Mouse (Mus musculus) right cerebral cortex, adult 18-20 months (tissue): Measurements from ENCODE around the gene Rbm33.

Source experiments
- DNase-seq: peaks from one replicate; pipeline ENCODE4 v3.0.0; 2022; ENCODE audit warnings: mixed read lengths

The Rbm33 gene

DNA sequence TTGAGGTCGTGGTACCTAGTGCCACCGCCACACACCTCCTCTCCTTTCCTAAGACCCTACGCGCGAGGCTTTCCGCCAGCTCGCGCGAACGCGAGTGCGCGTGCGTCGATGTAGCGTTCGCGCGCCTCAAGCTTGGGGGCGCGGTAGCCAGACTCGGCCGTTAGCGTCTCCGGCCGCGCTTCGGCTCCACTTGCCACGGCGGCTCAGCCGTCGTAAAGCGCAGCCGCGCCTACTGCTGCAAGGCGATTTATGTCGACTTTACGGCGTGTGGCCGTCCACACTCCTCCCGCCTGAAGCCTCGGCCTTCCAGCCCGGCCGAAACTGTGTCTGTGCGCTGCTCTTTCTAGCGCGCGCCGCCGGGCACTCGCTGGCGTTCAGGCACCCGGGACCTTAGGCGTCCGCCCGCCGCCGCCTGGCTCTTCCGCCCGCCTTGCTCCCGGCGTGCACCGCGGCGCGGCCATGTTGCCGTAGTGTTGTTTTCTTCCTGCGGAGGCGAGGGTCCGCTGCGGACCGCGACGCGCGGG, at the start of gene Rbm33:
Gene Rbm33 (plus strand): TSS at position 400 of the 524 bp plus-strand sequence.
- peak; percentile 90 for DNase-seq

DNA sequence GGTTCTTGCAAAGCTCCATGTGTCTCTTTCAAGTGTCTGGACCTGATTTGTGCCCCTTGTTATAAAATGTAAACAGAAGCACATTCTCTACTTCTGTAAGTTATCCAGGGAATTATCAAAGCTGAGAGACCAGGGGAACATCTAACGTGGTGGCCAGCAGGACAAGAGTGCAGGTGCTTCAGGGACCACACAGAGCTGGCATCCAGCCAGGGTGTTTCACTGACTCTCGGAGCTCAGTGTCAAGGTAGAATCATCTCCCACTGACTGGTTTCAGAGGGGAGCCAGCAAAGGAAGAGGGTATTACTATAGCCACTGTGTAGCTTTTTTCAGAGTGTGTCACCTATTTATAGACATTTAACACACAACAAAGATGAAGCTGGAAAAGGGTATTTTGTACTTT, 49.3 kb upstream of the Rbm33 start:
- DNase-seq: no peak

DNA sequence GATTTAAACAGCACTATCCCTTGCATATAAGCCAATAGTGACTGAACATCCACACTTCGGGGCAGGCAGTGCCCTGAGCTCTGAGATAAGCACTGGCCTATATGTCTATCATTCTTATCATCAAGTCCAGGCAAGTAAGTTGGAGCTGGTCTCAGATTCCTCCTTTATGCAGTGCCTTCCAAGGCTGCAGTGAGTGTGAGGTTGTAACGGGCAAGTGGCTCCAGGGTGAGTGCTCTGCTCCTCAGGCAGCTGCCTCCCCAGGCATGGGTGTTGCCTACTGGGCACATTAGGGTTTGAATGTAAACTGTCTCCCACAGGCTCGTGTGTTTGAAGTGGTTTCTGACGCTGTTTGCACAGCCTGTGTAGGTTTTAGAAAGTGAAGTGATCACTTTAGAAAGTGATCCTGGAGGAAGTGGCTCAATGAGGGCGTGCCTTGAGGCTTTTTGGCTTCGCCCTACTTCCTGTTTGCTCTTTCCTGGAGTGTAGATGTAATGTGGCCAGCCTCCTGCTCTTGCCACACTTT, 47.4 kb upstream of the Rbm33 start:
- no peak for DNase-seq

DNA sequence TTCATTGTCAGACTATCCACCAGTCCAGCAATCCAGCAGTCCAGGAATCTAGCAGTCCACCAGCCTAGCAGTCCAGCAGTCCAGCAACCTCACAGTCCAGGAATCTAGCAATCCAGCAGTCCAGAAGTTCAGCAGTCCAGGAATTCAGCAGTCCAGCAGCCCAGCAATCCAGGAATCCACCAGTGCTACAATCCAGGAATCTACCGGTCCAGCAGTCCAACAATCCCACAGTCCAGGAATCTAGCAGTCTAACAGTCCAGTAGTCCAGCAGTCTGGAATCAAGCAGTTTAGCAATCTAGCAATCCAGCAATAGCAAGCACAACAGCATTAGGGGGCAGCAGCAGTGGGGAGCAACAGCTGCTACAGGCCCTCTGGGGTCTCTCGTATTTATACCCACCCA, 44.1 kb upstream of the Rbm33 start:
- no peak for DNase-seq

DNA sequence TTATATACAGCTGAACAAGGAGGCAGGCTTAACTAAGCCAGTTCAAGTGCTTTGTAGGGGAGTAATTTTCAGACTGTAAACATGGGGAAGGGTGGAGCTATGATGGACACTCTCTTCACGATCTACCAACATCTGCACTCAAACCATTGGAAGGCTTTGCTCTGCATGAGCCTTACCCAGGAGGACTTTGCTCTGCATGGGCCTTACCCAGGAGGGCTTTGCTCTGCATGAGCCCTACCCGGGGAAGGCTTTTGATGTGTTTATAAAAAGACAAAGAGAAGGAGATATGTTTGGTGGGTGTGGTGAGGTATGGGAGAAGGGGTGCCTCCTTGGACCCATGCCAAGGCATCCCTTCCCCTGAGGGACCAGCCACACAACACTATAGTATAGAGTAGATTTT, 39.6 kb upstream of the Rbm33 start:
- no peak for DNase-seq

DNA sequence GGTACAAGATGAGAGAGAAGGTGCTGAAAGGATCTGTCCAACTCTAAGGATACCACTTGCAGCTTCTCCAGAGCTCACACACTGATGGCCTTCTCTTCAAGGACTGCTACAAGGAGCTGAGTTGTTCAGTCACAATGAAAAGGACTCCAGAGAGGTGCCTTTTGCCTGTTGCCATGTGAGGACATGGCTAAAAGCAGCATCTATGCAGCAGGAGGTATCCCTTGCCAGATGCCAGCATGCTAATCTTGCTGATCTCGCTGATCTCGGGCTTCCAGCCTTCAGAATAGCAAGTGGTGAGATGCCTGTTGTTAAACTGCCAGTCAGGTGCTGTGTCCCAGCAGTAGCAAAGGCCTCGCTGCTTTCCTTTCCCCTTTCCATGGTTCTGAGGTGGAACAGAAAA, 27.8 kb upstream of the Rbm33 start:
- DNase-seq: no peak

DNA sequence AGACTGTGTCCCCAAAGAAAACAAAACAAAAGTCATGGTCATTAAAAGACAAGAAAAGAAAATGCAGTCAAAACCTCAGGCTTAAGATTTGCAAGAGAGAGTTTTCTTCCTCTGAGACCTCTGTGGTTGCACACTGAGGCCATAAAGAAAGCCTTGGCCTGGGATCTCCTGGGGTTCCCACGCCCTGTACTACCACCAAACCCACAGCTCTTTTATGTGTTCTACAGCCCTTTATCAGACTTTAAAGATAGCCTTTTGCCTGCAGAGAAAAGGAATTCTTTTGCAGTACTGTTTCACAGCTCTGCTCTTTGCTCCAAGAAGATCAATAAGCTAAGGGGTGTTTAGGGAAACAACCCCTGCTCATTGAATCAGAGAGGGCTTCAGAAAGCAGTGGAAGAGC, 26.3 kb upstream of the Rbm33 start:
- no peak for DNase-seq

DNA sequence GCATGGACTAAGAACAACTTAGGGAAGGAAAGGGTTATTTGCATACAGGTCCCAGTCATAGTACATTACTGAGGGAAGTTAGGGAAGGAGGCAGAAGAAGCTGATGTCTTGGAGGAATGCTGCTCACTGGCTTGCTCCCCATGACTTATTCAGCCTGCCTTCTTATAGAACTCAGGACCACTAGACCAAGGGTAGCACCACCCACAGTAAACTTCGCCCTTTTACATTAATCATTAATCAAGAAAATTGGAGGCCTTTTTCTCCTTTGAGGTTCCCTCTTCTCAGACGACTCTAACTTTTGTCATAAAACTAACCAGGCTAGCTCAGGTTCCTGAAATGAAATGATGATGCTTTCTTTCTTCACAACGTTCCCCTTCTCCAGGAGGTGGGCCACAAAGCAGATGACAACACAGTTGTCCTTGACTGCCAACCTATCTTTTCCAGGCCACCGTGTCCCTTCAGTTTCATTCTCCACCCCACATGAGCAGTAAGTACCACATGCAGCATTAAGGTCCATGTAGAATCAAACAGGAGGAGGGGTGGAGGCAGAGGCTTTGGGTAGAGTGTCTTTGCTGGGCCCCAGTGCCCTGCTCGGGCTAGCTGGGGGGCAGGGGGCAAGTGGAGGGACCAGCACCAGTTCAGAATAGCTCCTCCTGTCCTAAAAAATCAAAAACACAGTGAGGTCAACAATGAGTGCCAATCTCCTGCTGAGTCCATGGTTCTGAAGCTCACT, 25.6 kb upstream of the Rbm33 start:
- no peak for DNase-seq

DNA sequence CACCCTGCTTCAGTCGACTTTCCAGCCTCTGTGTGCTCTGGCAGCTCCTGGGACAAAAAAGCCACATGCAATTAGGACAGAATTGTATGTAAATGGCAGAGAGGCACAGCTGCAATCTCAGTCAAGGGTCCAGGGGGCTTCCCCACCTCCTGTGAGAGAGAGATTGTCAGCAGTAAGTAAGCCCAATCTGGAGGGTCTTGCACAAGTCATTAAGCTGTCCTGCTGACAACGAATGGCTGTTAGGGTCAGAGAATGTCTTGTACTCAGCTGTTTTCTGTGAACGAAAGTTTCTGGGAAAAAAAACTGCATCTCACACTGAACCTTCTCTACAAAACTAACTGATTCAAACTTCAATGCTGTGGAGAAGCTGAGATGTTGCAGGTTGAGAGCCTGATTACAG, 24.6 kb upstream of the Rbm33 start:
- DNase-seq: no peak

DNA sequence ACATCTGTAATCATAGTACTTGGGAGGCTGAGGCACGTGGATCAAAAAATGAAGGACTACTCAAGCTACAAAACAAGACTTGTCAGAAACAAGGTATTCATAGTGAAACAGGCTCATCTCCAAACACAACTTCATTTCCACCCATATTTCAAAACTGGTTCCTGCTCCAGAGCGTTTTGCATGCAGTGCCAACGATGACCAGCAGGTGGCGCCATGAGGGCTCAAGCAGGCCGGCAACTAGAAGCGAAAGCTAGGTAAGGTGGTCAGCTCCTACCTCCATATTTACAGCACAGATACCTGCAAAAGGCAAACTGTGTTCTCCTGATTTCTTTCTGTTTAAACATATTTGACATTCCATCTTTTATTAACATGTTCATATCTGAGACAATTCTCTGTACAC, 22.9 kb upstream of the Rbm33 start:
- DNase-seq: peak; percentile 81

DNA sequence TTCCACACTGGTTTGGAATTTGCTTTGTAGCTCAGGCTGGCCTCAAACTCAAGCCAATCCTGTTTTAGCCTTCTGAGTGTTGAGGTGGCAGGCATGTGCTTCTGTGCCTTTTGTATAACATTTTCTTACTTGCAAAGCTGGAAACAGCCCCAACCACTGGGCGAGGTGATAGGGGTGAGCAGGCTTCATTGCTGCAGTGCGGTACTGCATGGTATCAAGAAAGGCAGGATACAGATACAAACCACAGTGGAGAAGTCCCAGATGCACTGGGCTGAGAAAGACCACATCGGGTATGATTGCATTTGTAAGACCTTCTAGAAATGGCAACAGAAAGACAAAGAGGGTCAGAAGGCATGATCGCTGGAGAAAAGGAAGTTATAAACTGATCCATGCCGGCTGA, 18.8 kb upstream of the Rbm33 start:
- DNase-seq: no peak

DNA sequence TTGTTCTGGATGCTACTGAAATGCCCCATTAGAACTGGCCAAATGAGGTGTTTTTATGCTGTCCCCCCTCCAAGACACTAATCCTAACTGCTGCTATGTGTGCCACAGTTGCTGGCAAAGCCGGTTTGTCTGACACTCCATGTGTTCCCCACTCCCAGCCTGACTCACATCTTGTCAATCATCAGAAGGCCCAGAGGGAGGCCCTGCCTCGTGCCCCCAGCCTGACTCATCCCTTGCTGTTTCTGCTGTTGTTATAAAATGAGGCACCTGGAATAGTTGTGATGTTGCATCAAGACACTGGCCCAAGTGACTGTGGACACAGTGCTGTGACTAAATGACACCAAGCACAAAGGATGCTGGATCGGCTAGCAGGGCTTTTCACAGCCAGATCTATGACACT, 18.2 kb upstream of the Rbm33 start:
- DNase-seq: no peak

DNA sequence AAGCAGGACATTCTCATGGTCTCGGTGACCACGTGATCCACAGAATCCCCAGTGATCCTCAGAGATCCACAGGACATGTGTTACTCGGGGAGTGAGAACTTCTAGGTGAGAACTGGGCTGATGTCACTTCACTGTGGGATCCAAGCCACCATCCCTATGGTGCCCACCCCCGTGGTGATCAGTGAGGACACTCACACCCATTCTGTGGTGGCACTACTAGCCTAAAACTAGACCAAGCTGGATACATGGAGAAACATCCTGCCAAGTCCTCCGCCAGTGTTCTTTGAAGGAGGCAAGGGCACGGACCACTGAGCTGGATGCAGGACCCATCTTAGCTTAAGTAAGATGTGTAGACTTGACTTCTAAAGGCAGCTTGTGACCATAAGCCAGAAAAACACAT, 17.6 kb upstream of the Rbm33 start:
- DNase-seq: no peak

DNA sequence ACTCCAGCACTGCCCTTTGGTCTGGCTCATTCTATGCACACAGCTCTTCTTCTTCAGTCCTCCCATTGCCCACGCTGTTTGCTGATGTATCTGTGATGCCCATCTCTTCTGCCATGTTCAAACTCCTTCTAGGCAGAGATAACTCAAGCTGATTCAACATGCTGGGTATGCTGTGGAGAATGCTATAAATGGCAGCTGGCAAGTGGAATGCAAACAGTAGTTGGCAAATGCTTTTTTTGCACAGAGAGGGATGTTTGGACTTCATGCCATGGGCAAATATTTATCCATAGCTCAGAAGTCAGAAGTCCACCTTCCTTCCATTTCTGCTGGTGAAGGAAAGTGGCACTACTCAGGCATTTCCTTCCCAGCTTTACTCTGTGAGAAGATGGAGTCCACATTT, 14.2 kb upstream of the Rbm33 start:
- DNase-seq: no peak

DNA sequence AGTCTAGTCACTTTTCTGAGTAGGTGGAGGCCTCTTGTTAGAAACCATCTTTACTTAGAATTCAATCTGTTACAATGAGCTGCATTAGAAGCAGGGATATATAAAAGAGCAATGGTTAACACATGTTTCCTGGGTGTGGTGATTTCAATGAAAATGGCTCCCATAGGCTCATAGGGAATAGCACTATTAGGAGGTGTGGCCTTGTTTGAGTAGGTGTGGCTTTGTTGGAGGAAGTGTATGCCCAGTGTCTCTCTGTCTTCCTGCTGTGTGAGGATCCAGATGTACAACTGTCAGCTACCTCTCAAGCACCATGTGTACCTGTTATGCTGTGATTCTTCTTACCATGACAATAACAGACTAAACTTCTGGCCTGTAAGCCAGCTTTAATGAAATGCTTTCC, 12.4 kb upstream of the Rbm33 start:
- DNase-seq: no peak

DNA sequence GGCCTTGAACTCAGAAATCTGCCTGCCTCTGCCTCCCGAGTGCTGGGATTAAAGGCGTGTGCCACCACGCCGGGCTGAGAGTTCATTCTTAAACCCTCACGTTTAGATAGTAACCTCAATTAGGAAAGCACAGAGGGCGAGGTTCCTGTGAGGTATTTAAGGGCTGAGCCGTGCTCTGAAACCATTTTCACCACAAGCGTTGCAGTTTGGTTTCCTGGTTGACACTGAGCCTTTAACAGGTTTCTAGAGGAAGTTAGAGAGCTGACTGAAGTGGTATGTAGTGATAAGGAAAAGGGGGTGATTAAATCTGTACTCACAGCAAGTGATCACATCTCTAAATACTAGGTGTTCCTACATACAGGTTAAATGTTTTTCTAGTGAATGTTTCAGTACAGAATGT, 1.4 kb upstream of the Rbm33 start:
- DNase-seq: no peak

DNA sequence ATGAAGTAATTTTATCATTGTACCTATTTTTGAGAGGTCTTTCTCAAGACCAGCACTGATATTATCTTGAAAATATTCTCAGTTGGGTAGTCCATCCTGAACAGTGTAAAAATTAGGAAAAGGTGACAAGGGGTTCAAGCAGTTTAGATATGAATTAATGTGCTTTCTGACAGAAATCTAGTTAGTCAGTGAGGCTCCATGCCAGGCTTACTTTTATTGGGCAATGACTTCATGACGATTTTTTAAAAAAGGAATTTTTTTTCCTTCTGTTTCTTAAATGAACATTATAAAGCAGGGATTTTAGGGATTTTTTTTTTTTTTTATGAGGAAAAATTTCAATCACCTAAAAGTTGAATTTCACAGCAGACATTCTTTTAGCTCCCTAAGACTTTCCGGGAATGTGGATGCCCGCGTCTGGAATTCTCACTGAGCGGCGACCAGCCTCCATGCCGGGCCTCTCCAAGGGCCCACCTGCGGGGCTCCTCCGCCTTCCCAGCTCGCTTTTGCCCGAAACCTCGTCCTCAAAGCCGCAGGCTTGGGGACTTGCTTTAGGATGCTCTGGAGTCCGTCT, 685 bp upstream of the Rbm33 start:
- DNase-seq: no peak

DNA sequence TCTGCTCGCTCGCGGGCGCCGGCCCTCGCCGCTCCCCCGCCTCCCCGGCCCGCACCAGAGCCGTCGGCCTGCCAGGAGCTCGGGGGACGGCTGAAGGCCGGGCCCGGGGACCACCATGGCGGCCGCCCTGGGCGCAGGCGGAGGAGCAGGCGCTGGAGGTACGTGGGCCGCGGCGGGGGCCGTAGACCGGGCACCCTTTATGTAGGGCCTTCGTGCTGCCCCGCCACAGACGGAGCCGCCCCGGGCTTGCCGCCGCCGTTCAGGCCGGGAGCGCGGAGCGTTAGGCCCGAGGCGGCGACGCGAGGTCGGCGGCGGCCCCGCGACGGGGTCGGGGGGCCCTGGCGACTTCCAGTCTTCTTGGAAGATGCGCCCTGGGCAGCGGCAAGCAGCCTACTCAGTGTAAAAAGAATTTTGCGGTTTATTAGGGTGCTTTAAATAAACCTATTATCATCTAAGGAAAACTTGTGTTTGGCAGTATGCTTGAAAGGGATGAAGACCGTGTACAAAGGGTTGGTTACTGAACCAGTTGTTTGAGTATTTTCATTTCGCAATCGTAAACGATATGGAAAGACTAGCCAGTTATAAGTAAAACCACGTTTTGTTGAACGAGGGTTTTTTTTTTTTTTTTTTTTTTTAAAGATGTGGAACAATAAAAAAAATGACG, 464 bp downstream of the Rbm33 start:
- DNase-seq: no peak

DNA sequence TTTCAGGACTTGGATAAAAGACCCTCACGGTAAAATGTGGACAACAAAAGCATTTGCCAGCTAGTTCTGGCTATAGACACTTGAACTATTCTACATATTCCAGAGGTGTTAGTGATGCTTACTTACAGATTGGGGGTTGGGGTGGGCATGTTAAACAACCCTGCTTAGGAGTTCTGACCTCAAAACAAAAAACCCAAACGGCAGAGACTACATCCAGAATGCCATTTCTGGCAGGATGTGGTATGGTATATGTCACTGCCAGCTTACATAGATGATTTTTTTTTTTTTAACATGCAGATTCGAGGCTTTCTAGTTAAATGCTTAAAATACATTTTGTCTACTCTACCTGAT, 971 bp downstream of the Rbm33 start:
- no peak for DNase-seq

DNA sequence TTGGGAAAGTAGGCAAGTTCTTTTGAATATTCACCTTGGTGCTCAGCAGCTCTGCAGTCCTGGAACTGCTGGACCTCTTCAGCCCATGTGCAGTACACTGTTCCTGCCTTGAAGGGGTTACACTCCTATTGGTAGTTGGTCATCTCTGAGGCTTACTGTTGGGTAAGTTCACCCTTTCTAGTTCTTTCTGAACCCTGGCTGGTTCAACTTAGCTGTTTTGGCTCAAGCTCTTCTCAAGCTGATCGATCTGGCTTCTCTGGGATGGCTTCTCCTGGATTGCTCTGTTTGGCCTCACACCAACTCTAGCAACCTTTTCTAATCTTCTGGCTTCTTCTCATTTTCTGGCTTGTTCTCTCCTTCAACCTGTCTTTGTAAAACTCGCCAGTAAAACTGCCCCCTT, 1.8 kb downstream of the Rbm33 start:
- no peak for DNase-seq

DNA sequence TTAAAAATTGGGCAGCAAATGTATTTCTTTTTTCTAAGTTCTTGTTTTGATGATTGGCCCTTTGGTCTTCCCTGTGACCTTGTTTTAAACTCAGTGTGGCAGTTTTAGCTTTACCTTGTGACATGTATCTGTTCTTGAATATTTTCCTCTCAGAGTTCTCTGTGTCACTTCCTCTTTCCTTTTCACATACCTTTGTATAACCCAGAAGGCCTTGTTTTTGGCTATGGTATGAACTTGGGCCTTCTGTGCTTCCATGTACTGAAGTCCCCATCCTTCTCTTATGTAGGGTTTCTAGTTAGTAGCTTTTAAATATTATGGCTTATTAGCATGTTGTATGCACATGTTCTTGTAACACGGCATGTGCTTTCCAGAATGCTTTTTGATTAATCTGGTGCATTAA, 4.8 kb downstream of the Rbm33 start:
- no peak for DNase-seq

DNA sequence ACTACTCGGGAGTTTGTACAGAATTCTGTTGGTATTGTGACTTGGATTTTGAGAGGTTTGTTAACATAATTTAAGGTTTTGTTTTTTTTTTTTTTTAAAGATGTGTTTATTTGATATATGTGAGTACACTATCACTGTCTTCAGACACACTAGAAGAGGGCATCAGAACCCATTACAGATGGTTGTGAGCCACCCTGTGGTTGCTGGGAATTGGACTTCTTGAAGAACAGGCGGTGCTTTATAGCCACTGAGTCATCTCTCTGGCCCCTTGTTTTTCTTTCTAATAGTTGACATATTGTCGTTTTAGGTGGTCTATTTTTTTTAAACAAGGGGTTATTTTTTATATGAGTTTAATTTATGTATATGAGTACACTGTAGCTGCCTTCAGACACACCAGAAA, 5.3 kb downstream of the Rbm33 start:
- DNase-seq: no peak

DNA sequence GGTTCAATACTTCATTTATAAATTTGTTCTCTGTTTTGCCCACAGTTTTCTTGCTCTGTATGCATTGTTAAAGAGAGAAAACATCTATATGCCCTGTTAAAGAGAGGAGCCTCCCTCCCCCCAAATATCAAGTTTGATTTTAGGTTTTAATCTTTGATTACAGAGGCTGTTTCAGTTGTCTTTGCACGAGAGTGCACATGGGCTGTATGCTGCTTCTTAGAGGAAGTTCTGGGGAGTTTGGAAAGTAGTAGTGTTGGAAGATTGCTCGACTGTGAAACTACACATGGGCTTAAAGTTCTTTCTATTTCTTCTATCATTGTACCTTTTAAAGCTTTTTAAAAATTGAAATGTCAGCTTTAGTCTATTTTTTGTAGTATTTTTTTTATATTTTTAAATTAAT, 6.9 kb downstream of the Rbm33 start:
- DNase-seq: no peak

DNA sequence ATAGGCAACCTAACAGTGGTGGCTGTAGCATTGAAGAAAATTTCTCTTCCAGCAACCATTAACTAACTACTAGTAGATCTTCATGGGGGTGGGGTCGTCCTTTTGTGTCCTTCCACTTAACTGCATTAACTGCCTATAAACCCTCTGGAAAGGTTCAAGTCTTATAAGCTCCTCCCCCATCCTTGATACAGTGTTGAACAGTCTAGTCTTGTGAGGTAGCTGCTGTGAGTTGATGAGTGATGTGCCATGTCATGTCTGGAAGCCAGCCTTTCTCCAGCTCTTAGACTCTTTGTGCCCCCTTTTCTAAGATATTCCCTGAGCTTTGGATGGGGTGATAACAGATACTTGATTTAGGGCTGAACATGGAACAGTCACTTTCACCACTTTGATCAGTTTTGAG, 7.5 kb downstream of the Rbm33 start:
- no peak for DNase-seq
